Mouse (Mus musculus) megakaryocyte-erythroid progenitor cell, adult 5-6 weeks (primary cell): ENCODE measurements around the gene Cdk7. TPM values are rescaled to one million over a fixed set of nuclear protein-coding genes. Genes with fewer than 3 reads are reported as not detected.
"Not testable (repeated sequence)": the region's sequence is repeated elsewhere in the genome, so short reads cannot be mapped to it uniquely, and the experiment has no call there.

ENCODE experiments used
- ATAC-seq: replicated peaks from 2 replicates; pipeline ENCODE4 v1.8.0; 2016; ENCODE audit warnings: mild to moderate bottlenecking, inconsistent platforms; ENCODE audit not compliant: severe bottlenecking, poor library complexity, low FRiP score, low TSS enrichment
- total RNA-seq, 2 experiments: library from RNA; stranded (forward) in 1 of 2; stranded (reverse) in 1 of 2; fragments of 200-1000, 215-1000 nt in 1 of 2; fragments of >200 nt in 1 of 2; fragmentation: Nextera tagmentation in 1 of 2; gene quantifications; 2 replicates each; pipeline ENCODE4 v1.2.3; 2014 to 2017

Gene Cdk7
- total RNA-seq, 2 experiments from 2014 or later = 69.1 to 73.5 TPM

DNA sequence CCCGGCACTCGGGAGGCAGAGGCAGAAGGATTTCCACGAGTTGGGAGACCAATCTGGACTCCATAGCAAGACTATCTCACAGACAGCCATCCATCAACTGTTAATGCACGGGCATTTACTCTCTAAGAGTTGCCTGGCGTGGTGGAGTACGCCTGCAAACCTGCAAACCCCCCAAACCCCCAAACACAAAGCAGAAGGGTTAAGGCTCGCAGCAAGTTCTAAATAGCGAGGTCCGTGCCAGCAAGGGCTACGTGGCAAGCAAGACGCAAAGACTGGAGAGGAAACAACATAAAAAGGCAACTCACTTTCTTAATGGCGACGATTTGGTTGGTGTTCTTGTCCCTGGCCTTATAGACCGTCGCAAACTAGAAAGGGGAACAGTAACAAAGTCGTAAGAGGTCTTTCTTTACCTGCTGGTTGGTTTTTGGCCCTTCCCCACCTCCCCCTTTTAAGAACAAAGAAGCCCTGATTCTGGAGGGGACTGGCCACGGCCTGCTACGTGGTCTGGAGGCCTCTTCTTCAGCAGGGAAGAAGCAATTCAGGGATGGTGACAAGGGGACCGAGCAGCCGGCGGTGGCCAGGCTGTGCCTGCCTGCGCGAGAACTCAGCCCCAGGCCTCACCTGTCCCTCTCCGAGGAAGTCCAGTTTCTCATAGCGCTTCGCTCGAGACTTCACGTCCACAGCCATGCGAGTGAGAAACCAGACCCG, 432 bp downstream of the Cdk7 start:
- ATAC-seq = peak; percentile 62; the same call in 1 of the 2 replicates

DNA sequence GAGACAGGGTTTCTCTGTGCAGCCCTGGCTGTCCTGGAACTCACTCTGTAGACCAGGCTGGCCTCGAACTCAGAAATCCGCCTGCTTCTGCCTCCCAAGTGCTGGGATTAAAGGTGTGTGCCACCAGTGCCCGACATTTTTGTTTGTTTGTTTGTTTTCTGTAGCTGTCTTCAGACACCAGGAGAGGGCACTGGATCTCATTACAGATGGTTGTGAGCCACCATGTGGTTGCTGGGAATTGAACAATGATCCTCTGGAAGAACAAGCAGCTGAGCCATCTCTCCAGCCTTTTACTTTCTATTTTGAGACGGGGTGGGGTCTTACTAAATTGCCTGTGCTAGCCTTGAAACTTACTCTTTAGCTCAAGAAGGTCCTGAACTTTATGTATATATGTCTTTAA, 2.2 kb downstream of the Cdk7 start:
- not testable (repeated sequence) for ATAC-seq

DNA sequence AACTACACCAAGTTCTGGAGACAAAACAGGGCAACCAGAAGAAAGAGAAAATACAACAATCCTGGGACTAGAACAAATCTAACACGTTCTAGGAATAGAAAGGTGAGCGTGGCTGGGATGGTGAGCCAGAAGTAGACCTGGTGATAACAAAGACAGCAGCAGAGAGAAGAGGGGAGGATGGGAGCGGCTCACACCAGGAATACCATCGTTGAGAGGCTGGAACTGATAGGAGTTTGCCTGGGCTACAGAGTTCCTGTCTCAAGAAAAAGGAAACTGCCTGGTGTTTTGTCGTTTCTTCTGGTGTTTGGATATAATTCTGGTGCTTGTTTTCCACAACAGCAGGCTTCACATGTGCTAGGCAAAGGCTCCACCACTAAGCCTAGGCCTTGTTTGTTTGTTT, 2.7 kb downstream of the Cdk7 start:
- no peak for ATAC-seq

DNA sequence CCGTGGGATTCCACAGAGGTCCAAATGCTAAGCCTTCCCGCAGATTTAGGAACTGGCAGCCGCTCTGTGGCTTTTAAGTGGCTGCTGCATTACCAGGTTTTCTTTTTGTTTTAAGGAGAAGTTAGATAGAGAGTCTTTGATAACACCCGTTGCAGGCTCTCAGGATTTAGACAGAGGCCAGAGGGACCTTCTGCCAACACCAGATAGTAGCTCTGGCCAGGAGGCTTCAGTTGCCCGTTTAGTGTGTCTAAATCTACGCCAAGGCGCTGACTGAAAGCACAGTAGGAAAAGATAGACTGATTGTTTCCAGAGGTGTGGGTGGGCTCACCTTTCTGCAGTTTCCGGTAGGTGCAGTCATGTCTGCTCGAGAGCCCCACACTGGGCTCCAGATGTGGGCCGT, 5.5 kb downstream of the Cdk7 start:
- ATAC-seq = peak; percentile 85

DNA sequence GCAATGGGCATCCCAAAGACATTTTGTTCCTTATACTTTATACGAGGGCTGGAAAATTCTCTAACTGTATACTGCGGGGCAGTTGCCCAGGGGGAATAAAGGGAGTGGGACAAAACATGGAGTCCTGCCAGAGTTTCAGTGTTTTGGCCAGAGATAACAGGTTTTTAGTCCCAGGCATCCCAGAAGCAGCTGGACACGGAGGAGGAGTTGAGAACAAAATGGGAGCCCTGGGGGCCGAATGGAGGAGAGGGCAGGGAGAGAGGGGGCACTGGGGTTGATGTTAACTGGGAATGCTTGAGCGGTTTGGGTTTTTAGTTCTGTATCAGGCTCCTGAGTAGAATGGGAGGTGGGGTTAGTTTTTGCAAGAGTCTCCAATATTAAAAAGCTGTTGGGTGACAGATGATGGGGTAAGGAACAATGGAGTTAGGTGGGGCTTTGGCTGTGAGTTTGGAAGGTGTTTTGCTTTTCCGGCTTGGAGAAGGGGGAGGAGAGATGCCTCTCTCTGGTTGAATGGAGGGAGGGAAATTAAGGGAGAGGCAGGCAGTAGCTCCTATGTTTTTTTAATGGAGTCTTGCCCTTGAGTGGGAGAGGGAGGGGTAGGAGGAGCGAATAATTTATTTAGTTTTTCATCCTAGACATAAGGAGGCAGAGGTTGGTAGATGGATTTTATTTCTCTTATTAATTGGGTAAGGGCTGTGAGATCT, 6.5 kb downstream of the Cdk7 start:
- no peak for ATAC-seq

DNA sequence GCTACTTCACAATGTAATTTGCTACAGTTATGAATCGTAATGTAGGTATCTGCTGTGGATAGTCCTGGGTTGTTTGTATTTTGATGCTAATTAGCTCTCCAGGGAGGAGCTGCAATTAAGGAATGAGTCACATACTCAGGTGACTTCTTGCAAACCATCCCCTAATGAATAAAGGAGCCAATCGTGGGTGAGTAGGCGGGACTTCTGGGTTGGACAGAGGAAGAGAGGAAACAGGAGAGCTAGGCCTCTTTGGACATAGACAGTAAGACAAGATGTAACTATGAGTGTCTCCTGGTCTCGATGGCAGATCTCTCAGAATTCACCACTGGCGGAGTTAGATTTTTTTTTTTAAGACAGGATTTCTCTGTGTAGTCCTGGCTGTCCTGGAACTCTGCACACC, 9.1 kb downstream of the Cdk7 start:
- no peak for ATAC-seq

DNA sequence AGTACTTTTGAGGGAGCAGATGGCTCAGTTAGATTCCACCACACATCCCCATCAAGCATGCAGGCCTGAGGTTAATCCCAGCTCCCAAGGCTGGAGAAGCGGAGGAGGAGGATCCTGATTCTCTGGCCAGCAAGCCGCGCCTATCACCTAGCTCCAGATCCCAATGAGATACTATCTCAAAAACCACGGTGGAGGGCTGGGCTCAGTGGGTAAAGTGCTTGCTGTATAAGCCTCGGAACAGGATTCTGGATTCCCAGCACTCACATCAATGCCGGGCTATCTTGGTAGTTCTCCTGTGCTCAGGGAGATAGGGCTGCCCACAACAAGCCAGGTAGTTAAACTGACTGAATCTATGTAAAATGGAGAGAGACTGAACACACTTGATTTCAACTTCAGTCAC, 15.3 kb downstream of the Cdk7 start:
- ATAC-seq = peak; percentile 76

DNA sequence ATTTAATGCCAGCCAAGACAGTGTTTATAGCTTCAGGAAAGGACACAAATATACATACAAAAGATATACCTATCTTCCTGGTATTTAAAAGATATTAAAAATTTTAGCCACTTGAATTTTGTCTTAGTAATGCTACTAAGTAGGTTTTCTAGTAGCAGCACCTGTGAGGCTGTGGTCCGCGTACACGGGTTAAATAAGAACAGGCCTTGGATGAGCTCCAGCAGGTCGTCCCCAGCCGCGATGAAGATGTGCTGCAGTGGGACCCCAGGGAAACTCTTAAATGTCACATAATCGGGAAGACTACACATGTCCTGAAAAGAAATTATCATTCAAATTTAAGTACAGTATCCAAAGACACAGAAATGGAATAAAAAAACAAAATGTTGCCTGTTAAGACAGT, 24.5 kb downstream of the Cdk7 start:
- no peak for ATAC-seq

DNA sequence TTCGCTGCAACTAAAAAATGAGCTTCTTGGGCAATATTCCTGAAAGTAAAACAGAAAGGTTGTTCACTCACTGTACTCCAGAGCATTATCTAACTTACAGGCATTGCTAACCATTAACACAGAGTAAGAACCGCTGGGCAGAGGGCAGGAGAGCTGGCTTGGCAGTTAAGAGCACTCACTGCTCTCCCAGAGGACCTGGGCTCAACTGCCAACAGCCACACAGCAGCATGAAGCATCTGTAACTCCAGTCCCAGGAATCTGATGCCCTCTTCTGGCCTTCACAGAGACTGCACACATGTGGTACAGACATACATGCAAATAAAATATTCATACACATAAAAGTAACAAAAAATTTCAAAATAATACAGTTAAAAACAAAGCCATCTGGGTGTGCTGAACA, 27.3 kb downstream of the Cdk7 start:
- peak; percentile 77 for ATAC-seq

DNA sequence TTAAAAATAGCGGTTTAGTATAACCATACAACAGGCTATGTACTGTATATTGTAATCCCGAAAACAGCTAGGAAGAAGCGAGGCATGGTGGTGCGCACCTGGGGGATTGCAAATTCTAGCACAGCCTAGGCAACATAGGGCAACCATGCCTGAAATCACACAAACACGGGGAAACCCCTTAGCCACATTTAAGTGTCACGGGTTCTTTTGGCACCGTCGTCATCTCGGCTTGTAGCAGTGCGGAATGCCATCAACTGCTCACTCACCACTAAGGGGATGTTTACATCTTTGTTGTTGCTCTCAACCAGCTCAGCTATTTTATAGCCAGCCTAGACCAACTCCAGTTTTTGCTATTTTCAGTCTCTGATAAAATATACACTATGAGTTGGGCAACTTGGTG, 31.9 kb downstream of the Cdk7 start:
- ATAC-seq = no peak

DNA sequence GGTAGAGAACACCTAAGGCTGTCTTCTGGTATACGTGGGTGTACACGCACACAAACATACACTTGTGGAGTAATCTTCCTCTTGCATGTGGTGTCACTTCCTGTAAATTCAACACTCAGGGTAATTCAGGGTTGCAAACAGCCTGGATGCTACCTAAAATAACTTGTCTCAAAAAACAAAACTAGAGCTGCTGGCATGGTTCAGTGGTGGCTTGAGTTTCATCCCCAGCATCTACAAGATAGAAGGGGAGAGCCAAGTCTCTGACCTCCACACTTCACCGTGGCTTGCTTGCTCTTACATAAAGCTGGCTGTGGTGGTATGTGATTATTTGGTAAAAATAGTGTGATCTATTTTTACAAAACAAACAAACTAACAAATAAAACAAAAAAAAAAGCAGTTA, 33.2 kb downstream of the Cdk7 start:
- ATAC-seq = no peak

DNA sequence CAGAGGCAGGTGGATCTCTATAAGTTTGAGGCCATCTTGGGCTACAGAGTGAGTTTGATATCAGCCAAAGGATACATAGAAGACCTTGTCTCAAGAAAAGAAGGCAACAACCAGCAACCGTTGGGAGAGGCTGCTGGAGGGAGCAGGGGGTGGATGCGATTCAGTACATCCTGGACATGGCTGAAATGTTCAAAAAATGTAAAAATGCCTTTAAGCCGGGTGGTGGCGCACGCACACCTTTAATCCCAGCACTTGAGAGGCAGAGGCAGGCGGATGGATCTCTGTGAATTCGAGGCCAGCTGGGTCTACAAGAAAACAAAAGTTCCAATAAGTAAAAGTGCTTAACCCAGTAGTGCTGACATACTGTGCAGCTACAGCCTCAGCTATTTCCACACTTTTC, 43.2 kb downstream of the Cdk7 start:
- ATAC-seq = 0 out of 2 replicates have a peak, but pooled peaks have one; percentile 19

DNA sequence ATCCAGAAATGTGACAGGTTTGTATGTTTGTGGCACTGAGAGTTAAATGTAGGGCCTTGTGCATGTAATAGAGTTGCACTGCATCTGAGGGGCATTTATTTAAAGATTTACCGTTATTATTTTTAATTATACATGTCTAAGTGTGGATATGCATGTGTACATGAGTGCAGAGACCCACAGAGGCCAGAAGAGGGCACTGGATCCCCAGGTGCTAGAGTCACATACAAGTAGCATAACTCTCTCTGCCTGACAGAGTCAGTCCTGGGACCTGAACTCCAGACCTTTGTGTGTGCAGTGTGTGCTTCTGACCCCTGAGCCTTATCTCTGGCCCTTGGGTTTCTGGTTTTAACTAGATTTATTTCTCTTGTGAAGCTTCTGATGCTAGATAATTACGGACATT, 46.4 kb downstream of the Cdk7 start:
- peak; percentile 90 for ATAC-seq

DNA sequence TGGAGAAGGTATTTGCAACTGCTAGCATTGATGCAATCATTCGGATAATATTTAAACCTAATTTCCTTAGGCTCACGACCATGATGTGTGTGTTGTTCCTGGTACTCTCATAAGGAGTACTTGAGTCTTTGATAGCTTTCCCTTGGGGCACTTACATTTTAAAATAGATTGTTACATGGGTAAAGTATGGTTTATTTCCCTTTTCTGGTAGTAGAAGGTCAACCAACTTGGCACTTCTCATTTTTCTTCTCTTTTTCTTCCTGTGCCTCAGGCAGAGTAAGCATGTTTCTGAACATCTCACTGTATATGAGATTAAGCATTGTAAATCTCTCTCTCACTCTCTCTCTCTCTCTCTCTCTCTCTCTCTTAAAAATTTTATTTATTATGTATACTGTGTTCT, 47.9 kb downstream of the Cdk7 start:
- ATAC-seq = no peak

DNA sequence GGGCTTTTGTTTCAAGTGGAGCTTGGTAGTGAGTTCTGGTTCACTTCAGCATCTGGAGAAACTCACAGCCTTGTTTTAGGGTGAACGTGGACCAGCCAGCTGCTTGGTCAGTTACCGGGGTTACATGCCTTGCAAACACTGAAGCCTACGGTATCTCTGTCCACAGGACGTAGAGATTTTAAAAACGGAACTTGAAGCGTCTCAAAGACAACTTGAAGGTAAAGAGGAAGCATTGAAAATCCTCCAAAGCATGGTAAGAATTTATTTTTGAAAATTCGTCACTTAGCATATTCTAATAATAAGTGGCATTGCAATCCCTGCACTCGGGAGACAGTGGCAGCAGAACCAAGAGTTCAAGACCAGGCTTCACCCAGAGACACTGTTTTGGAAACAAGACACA, 49.1 kb downstream of the Cdk7 start:
- ATAC-seq = no peak

DNA sequence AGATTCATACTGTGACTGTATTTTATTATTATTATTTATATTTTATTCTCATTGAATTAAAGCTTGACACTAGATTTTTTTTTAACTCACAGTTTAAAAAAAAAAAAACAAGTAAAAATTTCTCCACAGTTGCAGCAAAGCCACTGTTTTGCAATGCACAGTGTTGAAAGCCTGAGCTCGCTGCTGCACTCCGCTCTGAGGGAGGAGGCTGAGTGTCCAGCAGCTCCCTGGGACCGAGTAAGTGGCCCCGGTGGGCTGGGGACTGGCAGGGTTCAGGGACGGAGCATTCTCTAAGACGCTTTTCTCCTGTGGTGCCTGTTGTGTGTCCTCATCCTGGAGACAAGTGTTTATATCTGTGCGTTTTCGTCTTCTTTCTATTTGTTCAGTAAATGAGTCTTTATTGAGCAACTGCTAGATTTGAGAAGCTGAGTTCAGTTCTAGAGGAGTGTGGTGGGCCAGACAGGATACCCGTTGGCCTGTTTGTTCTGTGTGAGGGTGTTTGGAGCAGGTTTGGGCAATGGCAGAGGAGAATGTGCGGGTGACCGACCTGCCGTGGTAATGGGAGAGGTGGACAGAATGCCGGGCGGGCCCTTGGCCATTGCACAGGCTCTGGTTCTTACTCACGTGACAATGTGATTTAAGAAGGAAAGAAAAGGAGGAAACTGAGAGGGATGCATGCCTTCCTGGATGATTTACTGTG, 54.7 kb downstream of the Cdk7 start:
- no peak for ATAC-seq

DNA sequence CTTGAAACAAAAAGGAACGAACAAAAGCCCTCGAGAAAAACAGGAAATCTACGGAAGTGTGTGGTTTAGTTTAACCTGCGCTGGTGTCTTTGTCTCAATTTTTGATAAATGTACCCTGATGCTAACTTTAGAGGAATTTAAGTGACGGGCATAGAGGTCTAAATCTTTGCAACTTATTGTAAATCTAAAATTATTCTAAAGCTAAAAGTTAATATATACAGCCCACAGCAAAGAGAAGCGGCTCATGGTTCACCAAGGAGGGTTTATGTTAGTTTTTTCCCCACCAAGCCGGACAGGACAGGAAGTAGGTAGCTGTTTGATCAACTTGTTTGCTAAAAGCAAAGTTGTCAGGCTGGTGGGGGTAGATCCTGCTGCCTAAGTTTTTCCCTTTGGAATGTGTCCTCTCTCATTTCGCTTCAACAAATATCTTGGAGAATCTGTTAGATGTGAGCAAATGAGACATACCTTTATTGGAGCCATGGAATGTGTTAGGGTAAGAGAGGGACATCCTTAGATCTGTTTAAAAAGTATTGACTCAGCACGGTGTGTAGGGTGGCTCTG, 60.5 kb downstream of the Cdk7 start:
- ATAC-seq = no peak

DNA sequence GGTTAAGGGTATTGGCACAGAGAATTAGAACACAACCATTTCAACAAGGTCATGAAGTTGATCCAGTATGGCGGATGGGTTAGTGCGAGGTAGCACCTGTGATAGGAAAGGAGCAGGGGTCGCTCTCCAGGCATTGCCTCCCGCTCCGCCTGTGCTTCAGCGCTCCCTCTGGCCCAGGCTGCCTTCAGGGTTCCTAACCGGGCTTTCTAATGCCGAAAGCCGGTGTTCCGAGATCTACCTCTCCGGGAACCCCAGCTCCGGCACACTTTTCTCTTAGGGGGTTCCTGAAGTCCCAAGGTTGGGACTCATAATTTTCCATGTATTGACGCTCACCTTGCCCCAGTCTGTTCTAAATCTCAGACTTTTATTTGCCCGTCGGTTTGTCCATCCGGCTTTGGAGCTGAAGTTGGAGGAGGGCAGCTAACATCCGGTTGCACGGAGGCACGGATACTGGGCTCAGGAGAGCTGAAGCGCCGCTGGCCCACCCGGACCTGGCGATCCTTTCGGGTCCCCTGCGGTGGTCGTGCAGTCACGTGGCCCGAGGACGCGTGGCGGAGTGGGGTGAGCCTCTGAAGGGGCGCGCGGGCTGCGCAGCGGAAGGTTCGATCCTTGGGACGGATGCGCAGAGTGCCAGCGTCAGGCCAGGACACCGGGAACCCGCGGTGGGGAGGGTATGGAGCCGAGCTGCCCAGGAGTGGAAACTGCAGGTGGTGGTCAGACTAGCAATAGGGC, 61.3 kb downstream of the Cdk7 start, which contains the start of gene Ccdc125:
Gene Ccdc125 (plus strand): TSS at position 427 of the 732 bp plus-strand sequence.
- peak; percentile 74 for ATAC-seq

DNA sequence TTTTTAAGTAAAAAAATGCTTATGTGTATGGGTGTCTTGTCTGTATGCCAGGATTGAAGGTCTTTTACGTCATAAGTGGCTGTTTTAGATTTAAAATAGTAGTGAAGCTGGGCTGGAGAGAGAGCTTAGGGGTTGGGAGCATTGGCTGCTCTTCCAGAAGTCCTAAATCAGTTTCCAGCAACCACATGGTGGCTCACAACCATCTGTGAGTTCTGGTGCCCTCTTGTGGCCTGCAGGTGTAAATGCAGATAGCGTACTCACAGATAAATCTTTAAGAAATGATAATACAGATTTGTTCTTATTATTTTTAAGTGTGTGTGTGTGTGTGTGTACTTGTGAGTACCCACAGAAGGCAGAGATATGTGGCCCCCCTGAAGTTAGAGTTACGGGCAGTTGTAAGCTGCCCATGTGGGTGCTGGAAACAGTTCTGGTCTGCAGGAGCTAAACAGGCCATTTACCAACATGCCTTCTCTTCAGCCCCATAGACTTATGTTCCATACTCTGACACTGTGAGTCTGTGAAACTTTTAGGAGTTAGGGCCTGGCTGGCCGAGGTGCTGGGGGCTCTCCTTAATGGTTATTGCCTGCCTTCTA, 70.8 kb downstream of the Cdk7 start:
- ATAC-seq = peak; percentile 63
